Mouse (Mus musculus) forebrain, postnatal 0 days (tissue): ENCODE measurements around the gene Sdc4. TPM values are rescaled to one million over a fixed set of nuclear protein-coding genes. Genes with fewer than 3 reads are reported as not detected.

Experiments used
- ATAC-seq: fragments of 200-750 bp; cut with Nextera tagmentation; 2 replicates; pipeline ENCODE4 v1.8.0; 2017; ENCODE audit warnings: mild to moderate bottlenecking, moderate library complexity
- DNase-seq: peaks from one replicate; pipeline ENCODE4 v3.0.0-alpha.2; 2015
- H3K27ac ChIP-seq: fragments of 300-500 bp; sonication (generic); 2 replicates; pipeline ENCODE4 v1.5.1; 2014; ENCODE audit warnings: low read depth, mild to moderate bottlenecking, antibody characterized with exemption, low read length, moderate library complexity, mixed read lengths
- H3K27me3 ChIP-seq: fragments of 300-500 bp; sonication (generic); 2 replicates; pipeline ENCODE4 v1.6.1; 2014; ENCODE audit warnings: mild to moderate bottlenecking, low read length, mixed read lengths; ENCODE audit not compliant: insufficient read depth
- H3K36me3 ChIP-seq: fragments of 300-500 bp; sonication (generic); 2 replicates; pipeline ENCODE4 v1.6.1; 2014; ENCODE audit warnings: mild to moderate bottlenecking, moderate library complexity; ENCODE audit not compliant: insufficient read depth
- H3K4me1 ChIP-seq: fragments of 300-500 bp; sonication (generic); 2 replicates; pipeline ENCODE4 v1.6.1; 2014; ENCODE audit warnings: antibody characterized with exemption; ENCODE audit not compliant: insufficient read depth
- H3K4me2 ChIP-seq: fragments of 300-500 bp; sonication (generic); 2 replicates; pipeline ENCODE4 v1.6.1; 2014; ENCODE audit warnings: low read depth, mild to moderate bottlenecking, moderate library complexity
- H3K4me3 ChIP-seq: fragments of 300-500 bp; sonication (generic); 2 replicates; pipeline ENCODE4 v1.5.1; 2014; ENCODE audit warnings: low read depth, low read length, mixed read lengths
- H3K9ac ChIP-seq: fragments of 300-500 bp; sonication (generic); 2 replicates; pipeline ENCODE4 v1.6.1; 2014; ENCODE audit warnings: mild to moderate bottlenecking
- H3K9me3 ChIP-seq: fragments of 300-500 bp; sonication (generic); 2 replicates; pipeline ENCODE4 v1.6.1; 2016; ENCODE audit warnings: low read length
- CTCF ChIP-seq: sonication (generic); IDR thresholded peaks from 2 replicates; pipeline ENCODE4 v1.5.1; 2016; ENCODE audit warnings: antibody characterized with exemption, control low read depth, low read depth
- WGBS: fragments of 180-500 bp; shearing (Covaris S2); extraction: QIAGEN DNeasy Blood & Tissue Kit; methylation state at CpG from one replicate; pipeline ENCODE4 v1.1.7; 2014; 5-methylcytosine and 5-hydroxymethylcytosine counted together
- polyA plus RNA-seq: library from polyadenylated mRNA; unstranded; fragments of >200 nt; fragmentation: Nextera tagmentation; extraction: Ambion mirVana; gene quantifications from 2 replicates; pipeline ENCODE4 v1.2.1, GENCODE M21; 2015
- total RNA-seq: library from RNA; depleted of rRNA; stranded (reverse); fragments of >200 nt; gene quantifications from 2 replicates; pipeline ENCODE4 v1.2.3, GENCODE M21; 2014

Gene Sdc4
- total and polyA plus RNA-seq, 2 experiments from 2014 or later: 14.0 to 16.5 TPM

- Histone ChIP-seq H3K4me2 (no peak overlapping the region), H3K9ac (no peak overlapping the region), H3K27ac (no peak overlapping the region), H3K4me3 (no peak overlapping the region), H3K4me1 (no peaks in the 10 kb centered on the region), H3K27me3 (no peaks in the 10 kb centered on the region), H3K9me3 (no peaks in the 10 kb centered on the region), H3K36me3 (peaks cover 60% of the 10 kb centered on the region)
- TF ChIP-seq CTCF: peak; percentile 67
- DNase-seq (peak; percentile 38), ATAC-seq (no peak)
- WGBS: 27% methylated on average over 10 of the region's 10 CpGs
These were observed 26.6 kb upstream of the Sdc4 start for GRCm38 (mm10) chr2:164470254-164470653.

DNA sequence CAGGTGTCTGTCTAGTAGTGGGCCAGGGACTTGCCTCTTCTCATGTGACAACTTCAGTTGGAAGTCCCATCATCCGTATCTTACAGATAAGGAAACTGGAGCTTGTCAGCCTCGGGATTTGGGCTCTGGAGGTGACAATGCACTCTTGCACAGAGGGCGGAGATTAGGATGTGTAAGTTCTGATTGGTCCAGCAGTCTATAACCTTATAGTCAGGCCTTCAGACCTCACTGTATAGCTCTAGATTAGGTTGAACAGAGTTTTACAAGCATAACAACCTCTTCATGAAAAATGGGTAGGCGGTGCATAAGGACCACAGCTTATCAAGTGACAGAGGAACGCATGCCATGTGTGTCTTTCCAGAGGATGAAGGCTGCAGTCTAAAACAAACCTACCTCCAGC lies 23.1 kb upstream of the Sdc4 start:
- Histone ChIP-seq H3K27me3 (no peaks in the 10 kb centered on the region), H3K4me1 (peaks cover 5% of the 10 kb centered on the region), H3K36me3 (peaks cover 59% of the 10 kb centered on the region), H3K4me2 (no peak overlapping the region), H3K4me3 (no peak overlapping the region), H3K9me3 (no peaks in the 10 kb centered on the region), H3K9ac (no peak overlapping the region), H3K27ac (no peak overlapping the region)
- no peak for ATAC-seq
- no peak for DNase-seq
- WGBS: 85% methylated on average over 5 of the region's 5 CpGs
- TF ChIP-seq CTCF: no peak

- H3K4me3 ChIP-seq: no peak overlapping the region
- no peak for TF ChIP-seq CTCF
- no peaks in the 10 kb centered on the region for H3K9me3 ChIP-seq
- H3K27ac ChIP-seq: no peak overlapping the region
- peaks cover 55% of the 10 kb centered on the region for H3K36me3 ChIP-seq
- H3K27me3 ChIP-seq: no peaks in the 10 kb centered on the region
- H3K4me2 ChIP-seq: no peak overlapping the region
- peaks cover 7% of the 10 kb centered on the region for H3K4me1 ChIP-seq
- no peak for DNase-seq
- no peak for ATAC-seq
- no peak overlapping the region for H3K9ac ChIP-seq
These were observed 21.5 kb upstream of the Sdc4 start for GRCm38 (mm10) chr2:164465161-164465560.

GRCm38 (mm10) chr2:164460745-164461551 lies 17.3 kb upstream of the Sdc4 start, which contains the start of gene Gm20458:
Gene Gm20458 (plus strand): TSS chr2:164460967.
- peaks cover 23% of the 10 kb centered on the region for H3K36me3 ChIP-seq
- H3K4me1 ChIP-seq: peaks cover 7% of the 10 kb centered on the region
- under 1% methylated on average over 79 of the region's 79 CpGs for WGBS
- TF ChIP-seq CTCF: peak; percentile 85
- H3K4me3 ChIP-seq: peak within 1 kb of the TSS; percentile 97
- peak within 1 kb of the TSS; percentile 60 for H3K4me2 ChIP-seq
- H3K27me3 ChIP-seq: no peaks in the 10 kb centered on the region
- peak; percentile 99 for ATAC-seq
- peak; percentile 98 for DNase-seq
- peak within 1 kb of the TSS; percentile 90 for H3K27ac ChIP-seq
- H3K9me3 ChIP-seq: no peaks in the 10 kb centered on the region
- peak within 1 kb of the TSS; percentile 87 for H3K9ac ChIP-seq

- peaks cover 5% of the 10 kb centered on the region; the same call in 1 of the 2 replicates for H3K36me3 ChIP-seq
- H3K4me3 ChIP-seq: no peak overlapping the region
- no peaks in the 10 kb centered on the region for H3K9me3 ChIP-seq
- peaks cover 7% of the 10 kb centered on the region for H3K4me1 ChIP-seq
- H3K27ac ChIP-seq: no peak overlapping the region
- no peak for ATAC-seq
- 87% methylated on average over 8 of the region's 8 CpGs for WGBS
- H3K27me3 ChIP-seq: no peaks in the 10 kb centered on the region
- no peak for DNase-seq
- TF ChIP-seq CTCF: no peak
- no peak overlapping the region for H3K4me2 ChIP-seq
- H3K9ac ChIP-seq: no peak overlapping the region
These were observed 14.8 kb upstream of the Sdc4 start for GRCm38 (mm10) chr2:164458535-164458934.

- Histone ChIP-seq H3K9me3 (no peaks in the 10 kb centered on the region), H3K4me2 (no peak overlapping the region), H3K4me1 (peaks cover 7% of the 10 kb centered on the region), H3K27ac (no peak overlapping the region), H3K4me3 (no peak overlapping the region), H3K36me3 (0 out of 2 replicates have a peak, but pooled peaks cover 1% of the 10 kb centered on the region), H3K27me3 (no peaks in the 10 kb centered on the region), H3K9ac (no peak overlapping the region)
- WGBS: 53% methylated on average over 7 of the region's 7 CpGs
- ATAC-seq (no peak), DNase-seq (no peak)
- TF ChIP-seq CTCF: no peak
These were observed 14.3 kb upstream of the Sdc4 start for GRCm38 (mm10) chr2:164457942-164458341.

- Histone ChIP-seq H3K27ac (no peak within 1 kb of the TSS), H3K27me3 (no peaks in the 10 kb centered on the region), H3K36me3 (no peaks in the 10 kb centered on the region), H3K4me2 (peak within 1 kb of the TSS; percentile 37), H3K4me1 (peaks cover 3% of the 10 kb centered on the region), H3K9me3 (no peaks in the 10 kb centered on the region), H3K4me3 (peak within 1 kb of the TSS; percentile 24; the same call in 1 of the 2 replicates), H3K9ac (peak within 1 kb of the TSS; percentile 45)
- peak; percentile 34 for DNase-seq
- TF ChIP-seq CTCF: peak; percentile 43
- WGBS: 3% methylated on average over 7 of the region's 7 CpGs
- ATAC-seq: no peak
These were observed 13.2 kb upstream of the Sdc4 start, which contains the start of gene Sys1 for GRCm38 (mm10) chr2:164456864-164457300. Gene Sys1 (plus strand): TSS chr2:164456964.
